Mouse (Mus musculus) heart, adult 2 months (tissue): ENCODE results near the gene Trpm3. TPM values are rescaled to one million over a fixed set of nuclear protein-coding genes. Genes with fewer than 3 reads are reported as not detected.

Experiments used
- DNase-seq, 2 experiments: peaks; one replicate each; pipeline ENCODE4 v3.0.0; 2021
- H3K27ac ChIP-seq: fragments of 200-600 bp; 2 replicates; pipeline ENCODE4 v1.8.1; 2022
- H3K27me3 ChIP-seq: fragments of 200-500 bp; 2 replicates; pipeline ENCODE4 v1.6.1; 2012; ENCODE audit warnings: mild to moderate bottlenecking, low read length, inconsistent platforms, mixed read lengths; ENCODE audit not compliant: control insufficient read depth, insufficient read depth
- H3K36me3 ChIP-seq: fragments of 200-500 bp; 2 replicates; pipeline ENCODE4 v1.6.1; 2012; ENCODE audit warnings: low read length, inconsistent platforms; ENCODE audit not compliant: control insufficient read depth, insufficient read depth
- H3K4me1 ChIP-seq: fragments of 200-500 bp; 2 replicates; pipeline ENCODE4 v1.6.1; 2011; ENCODE audit warnings: low read length; ENCODE audit not compliant: control insufficient read depth, insufficient read depth
- H3K4me3 ChIP-seq: fragments of 200-600 bp; 2 replicates; pipeline ENCODE4 v1.8.1; 2022
- H3K79me2 ChIP-seq: fragments of 200-500 bp; replicated peaks from 2 replicates; pipeline ENCODE4 v1.6.1; 2012; ENCODE audit warnings: mild to moderate bottlenecking, inconsistent platforms, low read length, moderate library complexity, mixed read lengths; ENCODE audit not compliant: control insufficient read depth, insufficient read depth
- H3K9ac ChIP-seq: fragments of 200-500 bp; 2 replicates; pipeline ENCODE4 v1.6.1; 2012; ENCODE audit warnings: low read depth, mild to moderate bottlenecking, control low read depth, inconsistent platforms, low read length, mixed read lengths
- CTCF ChIP-seq: fragments of 200-600 bp; IDR thresholded peaks from 2 replicates; pipeline ENCODE4 v1.8.1; 2022; ENCODE audit warnings: antibody characterized with exemption, mild to moderate bottlenecking, moderate library complexity
- EP300 ChIP-seq: fragments of 200-500 bp; IDR thresholded peaks from 2 replicates; pipeline ENCODE4 v1.6.1; 2011; ENCODE audit warnings: low read depth, low read length, control low read depth; ENCODE audit not compliant: insufficient read depth
- POLR2A ChIP-seq: fragments of 200-500 bp; IDR thresholded peaks from 2 replicates; pipeline ENCODE4 v1.6.1; 2011; ENCODE audit warnings: mild to moderate bottlenecking, low read depth, low read length, control low read depth; ENCODE audit not compliant: insufficient read depth
- WGBS: fragments of 180-500 bp; shearing (Covaris S2); methylation state at CpG from one replicate; pipeline ENCODE4 v1.1.7; 2018; 5-methylcytosine and 5-hydroxymethylcytosine counted together
- intact Hi-C: fragments of 180-260 bp; cut with DNase I; formaldehyde crosslinking; loops from one replicate; pipeline ENCODE4 v1.15.1; 2025
- polyA plus RNA-seq: library from polyadenylated mRNA; depleted of rRNA; stranded (reverse); fragments of >200 nt; gene quantifications from 2 replicates; pipeline ENCODE4 v1.2.3, GENCODE M21; 2012
- total RNA-seq, 2 experiments: library from RNA; stranded (reverse); gene quantifications; 2 replicates each; pipeline ENCODE4 v1.2.3; 2021

Trpm3 gene
- total and polyA plus RNA-seq, 3 experiments = 0.51 to 1.1 (median 0.81) TPM

GRCm38 (mm10) chr19:22987914-22988313 is 849.1 kb downstream of the Trpm3 start:
- DNase-seq = no peak
- H3K9ac ChIP-seq = no peak overlapping the region
- H3K27ac ChIP-seq = no peak overlapping the region
- H3K4me1 ChIP-seq = no peaks in the 10 kb centered on the region
- H3K79me2 ChIP-seq = no peaks in the 10 kb centered on the region
- no peaks in the 10 kb centered on the region for H3K36me3 ChIP-seq
- H3K4me3 ChIP-seq = no peak overlapping the region
- no peaks in the 10 kb centered on the region for H3K27me3 ChIP-seq
- TF ChIP-seq CTCF = no peak
- TF ChIP-seq EP300 = no peak
- TF ChIP-seq POLR2A = no peak
- 95% methylated on average over 12 of the region's 12 CpGs for WGBS
- intact Hi-C loops = no loop called here

- intact Hi-C loops = no loop called here
- no peak for TF ChIP-seq POLR2A
- TF ChIP-seq CTCF = no peak
- TF ChIP-seq EP300 = no peak
- Histone ChIP-seq H3K9ac (no peak overlapping the region), H3K36me3 (no peaks in the 10 kb centered on the region), H3K79me2 (no peaks in the 10 kb centered on the region), H3K4me3 (no peak overlapping the region), H3K27me3 (no peaks in the 10 kb centered on the region), H3K4me1 (no peaks in the 10 kb centered on the region), H3K27ac (no peak overlapping the region)
- DNase-seq = no peak
- 42% methylated on average over 4 of the region's 4 CpGs for WGBS
Measured at GRCm38 (mm10) chr19:22993946-22994345, 855.1 kb downstream of the Trpm3 start.

DNA sequence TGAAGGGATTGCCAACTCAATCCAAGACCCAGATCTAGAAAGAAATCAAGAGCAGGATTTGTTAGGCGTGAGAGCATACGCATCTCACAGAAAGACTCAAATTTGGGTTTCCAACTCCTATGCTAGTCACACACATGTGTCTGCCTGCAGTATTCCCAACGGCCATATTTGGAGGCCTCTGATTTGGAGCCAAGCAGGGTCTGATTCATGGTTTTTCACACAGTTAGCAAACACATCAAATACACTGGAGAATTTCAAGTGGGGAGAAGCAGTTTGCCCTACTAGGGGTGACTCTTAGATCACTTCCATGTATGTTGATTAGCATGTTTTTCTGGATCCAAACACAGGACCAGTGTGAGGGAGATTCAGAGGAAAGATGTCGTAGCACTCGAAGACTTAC is 855.7 kb downstream of the Trpm3 start:
- Histone ChIP-seq H3K36me3 (no peaks in the 10 kb centered on the region), H3K27ac (no peak overlapping the region), H3K79me2 (no peaks in the 10 kb centered on the region), H3K9ac (no peak overlapping the region), H3K4me3 (no peak overlapping the region), H3K27me3 (no peaks in the 10 kb centered on the region), H3K4me1 (no peaks in the 10 kb centered on the region)
- WGBS = 85% methylated on average over 5 of the region's 5 CpGs
- no peak for DNase-seq
- intact Hi-C loops = no loop called here
- no peak for TF ChIP-seq POLR2A

- Histone ChIP-seq H3K36me3 (no peaks in the 10 kb centered on the region), H3K79me2 (no peaks in the 10 kb centered on the region), H3K27ac (no peak overlapping the region), H3K4me3 (no peak overlapping the region), H3K4me1 (no peaks in the 10 kb centered on the region), H3K27me3 (no peaks in the 10 kb centered on the region), H3K9ac (no peak overlapping the region)
- DNase-seq = no peak
- TF ChIP-seq CTCF (no peak), POLR2A (no peak), EP300 (no peak)
- WGBS = 85% methylated on average over 1 of the region's 1 CpGs
- intact Hi-C loops = no loop called here
Measured at GRCm38 (mm10) chr19:23000293-23000692, 861.4 kb downstream of the Trpm3 start.

DNA sequence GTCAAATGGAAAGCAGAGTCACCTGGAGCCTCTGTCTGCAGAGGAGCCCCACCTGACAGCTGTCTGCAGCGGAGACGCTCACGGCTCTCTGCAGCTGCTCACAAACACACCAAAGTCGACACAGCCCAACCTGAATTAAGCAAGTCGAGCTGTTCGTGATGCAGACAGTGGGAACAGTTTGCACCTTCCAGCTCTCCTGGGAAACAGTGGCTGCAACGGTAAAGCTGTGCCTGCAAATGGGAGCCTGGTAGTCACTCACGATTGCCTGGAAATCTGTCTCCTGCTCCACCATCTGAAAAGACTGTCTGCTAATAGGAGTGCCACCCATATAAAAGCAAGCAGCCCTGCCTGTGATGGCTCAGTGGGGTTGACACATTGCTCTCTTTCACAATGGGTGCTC is 865.0 kb downstream of the Trpm3 start:
- no peak for DNase-seq
- Histone ChIP-seq H3K9ac (no peak overlapping the region), H3K79me2 (no peaks in the 10 kb centered on the region), H3K4me3 (no peak overlapping the region), H3K27me3 (no peaks in the 10 kb centered on the region), H3K27ac (no peak overlapping the region), H3K36me3 (peaks cover 6% of the 10 kb centered on the region; the same call in 1 of the 2 replicates), H3K4me1 (no peaks in the 10 kb centered on the region; the same call in 1 of the 2 replicates)
- no peak for TF ChIP-seq EP300
- no peak for TF ChIP-seq POLR2A
- TF ChIP-seq CTCF = no peak
- WGBS = 42% methylated on average over 8 of the region's 8 CpGs
- intact Hi-C loops = no loop called here

- peaks cover 6% of the 10 kb centered on the region; the same call in 1 of the 2 replicates for H3K36me3 ChIP-seq
Measured at GRCm38 (mm10) chr19:23005851-23006250, 867.0 kb downstream of the Trpm3 start.

More at GRCm38 (mm10) chr19:23005851-23006250, 867.0 kb downstream of the Trpm3 start:
- 93% methylated on average over 7 of the region's 7 CpGs for WGBS
- intact Hi-C loops = loop anchor here (2.0 to 5.0 kb wide), 3 partner anchors 64 to 216 kb away; no protein-coding TSS in a partner anchor
- H3K4me3 ChIP-seq = no peak overlapping the region
- H3K27ac ChIP-seq = no peak overlapping the region
- no peaks in the 10 kb centered on the region; the same call in 1 of the 2 replicates for H3K4me1 ChIP-seq
- H3K9ac ChIP-seq = no peak overlapping the region
- DNase-seq = no peak
- H3K27me3 ChIP-seq = no peaks in the 10 kb centered on the region
- no peak for TF ChIP-seq POLR2A
- no peak for TF ChIP-seq CTCF
- no peak for TF ChIP-seq EP300
- H3K79me2 ChIP-seq = no peaks in the 10 kb centered on the region
